Mouse (Mus musculus): Measurements from ENCODE around the gene Sirpb1b. TPM values are rescaled to one million over a fixed set of nuclear protein-coding genes. Genes with fewer than 3 reads are reported as not detected.

The Sirpb1b gene
- polyA plus RNA-seq, 1 experiment from 2014 or later: not detected

Other genes starting within 250 kb of the Sirpb1b start
- not detected in 2 replicates for gene Gm9733, start 242.8 kb downstream of the Sirpb1b start, polyA plus RNA-seq (2015; fragmentation: Nextera tagmentation; extraction: Ambion mirVana)
- gene Sirpb1a, start 148.5 kb downstream of the Sirpb1b start, polyA plus RNA-seq (2015; fragmentation: Nextera tagmentation; extraction: Ambion mirVana): not detected in 2 replicates